Mouse (Mus musculus): Measurements from ENCODE around the gene Slc12a3. TPM values are rescaled to one million over a fixed set of nuclear protein-coding genes. Genes with fewer than 3 reads are reported as not detected.

The Slc12a3 gene
- total and polyA plus RNA-seq, 3 experiments: not detected

DNA sequence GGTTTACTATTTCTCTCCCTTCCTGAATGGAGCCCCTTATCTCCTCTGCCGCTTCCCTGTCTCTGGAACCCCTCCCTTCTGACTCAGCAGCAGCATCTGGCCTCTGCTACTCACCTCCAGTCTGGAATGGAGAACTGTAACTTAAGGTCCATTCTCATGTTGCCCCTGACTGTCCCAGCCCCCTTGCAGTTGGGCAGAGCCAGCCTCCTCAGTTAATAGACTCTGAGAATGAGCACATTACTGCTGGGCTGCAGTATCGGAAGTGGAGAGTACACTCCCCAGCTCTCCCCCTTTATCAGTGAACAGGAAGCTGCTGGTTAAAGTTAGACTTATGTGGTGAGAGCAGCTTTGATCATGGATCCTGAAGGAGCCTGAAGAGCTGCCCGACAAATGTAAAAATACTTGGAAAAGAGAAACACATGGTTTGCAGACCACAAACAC is 46.6 kb downstream of the Slc12a3 start:
- Histone ChIP-seq H3K27me3 (ENCODE audit: control insufficient read depth in 1 of 2, insufficient read depth in 2 of 2, low read length in 2 of 2) (no peaks in the 10 kb centered on the region), H3K9ac (ENCODE audit: control insufficient read depth, low read depth, low read length, poor library complexity, severe bottlenecking) (peak overlapping the region; percentile 30), H3K9me3 (replicated peaks; ENCODE audit: insufficient read depth, low read length) (no peaks in the 10 kb centered on the region), H3K79me2 (ENCODE audit: control insufficient read depth, insufficient read depth, low read length, poor library complexity) (no peaks in the 10 kb centered on the region), H3K36me3 (ENCODE audit: control insufficient read depth in 1 of 2, insufficient read depth in 2 of 2, low read length in 2 of 2) (peaks cover 0 to 11% of the 10 kb centered on the region in 2 experiments; a peak in 2 of 4 replicates), H3K4me3 (ENCODE audit: control insufficient read depth in 1 of 2, insufficient read depth in 1 of 2, low read depth in 2 of 2, low read length in 2 of 2) (peak overlapping the region; percentile 7 to 15; a peak in 3 of 4 replicates), H3K27ac (ENCODE audit: control insufficient read depth, low read depth, low read length) (peak overlapping the region; percentile 73), H3K4me1 (ENCODE audit: control insufficient read depth in 1 of 2, insufficient read depth in 2 of 2, low read length in 2 of 2) (peaks cover 3 to 18% of the 10 kb centered on the region in 2 experiments; a peak in 3 of 4 replicates)
- DNase-seq (ENCODE audit: low read depth, low spot score): peak; percentile 78
- TF ChIP-seq HCFC1 (IDR thresholded peaks at IDR 0.05; ENCODE audit: low read depth, low read length) (0 out of 2 replicates have a peak, but pooled peaks have one; percentile 26), GABPA (IDR thresholded peaks at IDR 0.05; ENCODE audit: low read depth, low read length) (no peak), GATA1 (IDR thresholded peaks at IDR 0.05; ENCODE audit: low read depth, low read length) (peak; percentile 53), ELF1 (IDR thresholded peaks at IDR 0.05; ENCODE audit: low read depth, low read length) (peak; percentile 4; the same call in 1 of the 2 replicates), TCF12 (IDR thresholded peaks at IDR 0.05; ENCODE audit: low read depth, low read length) (0 out of 2 replicates have a peak, but pooled peaks have one; percentile 10), TBP (IDR thresholded peaks at IDR 0.05; ENCODE audit: low read depth, low read length) (peak; percentile 60; the same call in 1 of the 2 replicates), SIN3A (IDR thresholded peaks at IDR 0.05; ENCODE audit: low read length) (0 out of 2 replicates have a peak, but pooled peaks have one; percentile 42), POLR2A (IDR thresholded peaks at IDR 0.05; ENCODE audit: control insufficient read depth in 1 of 2, insufficient read depth in 1 of 2, low read depth in 1 of 2, low read length in 2 of 2, poor library complexity in 1 of 2) (peak in 1 of 2 experiments; percentile 60; a peak in 2 of 4 replicates), CHD1 (IDR thresholded peaks at IDR 0.05; ENCODE audit: low read depth, low read length) (no peak), RCOR1 (IDR thresholded peaks at IDR 0.05; ENCODE audit: low read depth, low read length) (peak; percentile 35; the same call in 1 of the 2 replicates), ETS1 (IDR thresholded peaks at IDR 0.05; ENCODE audit: low read depth, low read length) (peak; percentile 40; the same call in 1 of the 2 replicates), MXI1 (IDR thresholded peaks at IDR 0.05; ENCODE audit: low read depth, low read length) (0 out of 2 replicates have a peak, but pooled peaks have one; percentile 26), EP300 (IDR thresholded peaks at IDR 0.05; ENCODE audit: low read depth in 1 of 2, low read length in 2 of 2) (peak; percentile 35 to 50; a peak in 2 of 4 replicates), ZKSCAN1 (IDR thresholded peaks at IDR 0.05; ENCODE audit: low read depth, low read length) (no peak)

DNA sequence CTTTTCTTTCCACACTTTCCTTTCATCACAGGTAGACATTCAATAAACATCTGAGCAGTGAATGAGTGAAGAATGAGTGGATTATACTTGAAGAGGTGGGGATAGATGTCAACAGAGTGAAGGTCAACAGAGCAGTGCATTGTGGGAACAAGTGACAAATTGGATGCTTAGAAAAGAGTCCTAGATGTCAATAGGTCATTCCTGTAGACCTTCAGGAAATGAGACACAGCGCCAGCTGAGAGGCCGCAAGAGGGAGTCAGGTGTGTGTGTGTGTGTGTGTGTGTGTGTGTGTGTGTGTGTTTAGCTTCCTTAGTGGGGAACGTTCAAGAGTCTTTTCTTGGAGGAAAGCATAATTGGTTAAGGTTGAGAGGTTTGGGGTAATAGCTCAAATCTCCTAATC is 47.2 kb downstream of the Slc12a3 start:
- peak overlapping the region in 1 of 2 experiments; percentile 15; a peak in 1 of 4 replicates for H3K4me3 ChIP-seq (ENCODE audit: control insufficient read depth in 1 of 2, insufficient read depth in 1 of 2, low read depth in 2 of 2, low read length in 2 of 2)
- H3K4me1 ChIP-seq (ENCODE audit: control insufficient read depth in 1 of 2, insufficient read depth in 2 of 2, low read length in 2 of 2): peaks cover 3 to 18% of the 10 kb centered on the region in 2 experiments; a peak in 3 of 4 replicates
- H3K79me2 ChIP-seq (ENCODE audit: control insufficient read depth, insufficient read depth, low read length, poor library complexity): no peaks in the 10 kb centered on the region
- no peak overlapping the region for H3K9ac ChIP-seq (ENCODE audit: control insufficient read depth, low read depth, low read length, poor library complexity, severe bottlenecking)
- no peaks in the 10 kb centered on the region for H3K27me3 ChIP-seq (ENCODE audit: control insufficient read depth in 1 of 2, insufficient read depth in 2 of 2, low read length in 2 of 2)
- no peak for DNase-seq (ENCODE audit: low read depth, low spot score)
- H3K27ac ChIP-seq (ENCODE audit: control insufficient read depth, low read depth, low read length): no peak overlapping the region; the same call in 1 of the 2 replicates
- TF ChIP-seq USF2 (IDR thresholded peaks at IDR 0.05; ENCODE audit: borderline replicate concordance in 1 of 2, insufficient read depth in 1 of 2, low read depth in 1 of 2, low read length in 2 of 2) (no peak), CHD2 (IDR thresholded peaks at IDR 0.05; ENCODE audit: low read length) (no peak), GABPA (IDR thresholded peaks at IDR 0.05; ENCODE audit: low read depth, low read length) (no peak), ZMIZ1 (IDR thresholded peaks at IDR 0.05; ENCODE audit: low read depth, low read length) (no peak), TBP (IDR thresholded peaks at IDR 0.05; ENCODE audit: low read depth, low read length) (no peak), KAT2A (conservative IDR thresholded peaks at IDR 0.05; ENCODE audit: low read depth, low read length) (no peak), MXI1 (IDR thresholded peaks at IDR 0.05; ENCODE audit: low read depth, low read length) (no peak), POLR2AphosphoS2 (IDR thresholded peaks at IDR 0.05; ENCODE audit: low read length) (no peak), BHLHE40 (IDR thresholded peaks at IDR 0.05; ENCODE audit: borderline replicate concordance, low read depth, low read length) (no peak), RCOR1 (IDR thresholded peaks at IDR 0.05; ENCODE audit: low read depth, low read length) (no peak), ETS1 (IDR thresholded peaks at IDR 0.05; ENCODE audit: low read depth, low read length) (no peak), MYB (IDR thresholded peaks at IDR 0.05; ENCODE audit: low read depth, low read length) (no peak), ZC3H11A (IDR thresholded peaks at IDR 0.05; ENCODE audit: low read depth, low read length) (no peak), POLR2AphosphoS5 (IDR thresholded peaks at IDR 0.05; ENCODE audit: borderline replicate concordance, low read depth, low read length) (no peak)
- H3K9me3 ChIP-seq (replicated peaks; ENCODE audit: insufficient read depth, low read length): no peaks in the 10 kb centered on the region
- peaks cover 0 to 11% of the 10 kb centered on the region in 2 experiments; a peak in 2 of 4 replicates for H3K36me3 ChIP-seq (ENCODE audit: control insufficient read depth in 1 of 2, insufficient read depth in 2 of 2, low read length in 2 of 2)
